Mouse (Mus musculus): Measurements from ENCODE around the gene Pard3.
"Not testable (repeated sequence)": the region's sequence is repeated elsewhere in the genome, so short reads cannot be mapped to it uniquely, and the experiment has no call there.

The Pard3 gene

GRCm38 (mm10) chr8:127169361-127169760 lies 105.7 kb downstream of the Pard3 start:
- Histone ChIP-seq H3K27me3 (ENCODE audit: insufficient read depth, low read length) (no peaks in the 10 kb centered on the region), H3K9me3 (ENCODE audit: low read length) (no peaks in the 10 kb centered on the region), H3K36me3 (ENCODE audit: insufficient read depth, low read length) (peaks cover 5% of the 10 kb centered on the region; the same call in 1 of the 2 replicates), H3K4me3 (replicated peaks; ENCODE audit: low read length) (no peak overlapping the region), H3K4me1 (replicated peaks; ENCODE audit: low read depth, low read length) (no peaks in the 10 kb centered on the region; the same call in 1 of the 2 replicates)
- no peak for TF ChIP-seq POU5F1 (IDR thresholded peaks at IDR 0.05; ENCODE audit: borderline replicate concordance, low read length)
- no peak for TF ChIP-seq NANOG (IDR thresholded peaks at IDR 0.05; ENCODE audit: borderline replicate concordance, low read length)
- TF ChIP-seq CTCF (conservative IDR thresholded peaks at IDR 0.05; ENCODE audit: low read length): no peak

GRCm38 (mm10) chr8:127170372-127170771 lies 106.7 kb downstream of the Pard3 start:
- not testable (repeated sequence) for H3K4me1 ChIP-seq (replicated peaks; ENCODE audit: low read depth, low read length); H3K36me3 ChIP-seq (ENCODE audit: insufficient read depth, low read length); H3K27me3 ChIP-seq (ENCODE audit: insufficient read depth, low read length); H3K4me3 ChIP-seq (replicated peaks; ENCODE audit: low read length); H3K9me3 ChIP-seq (ENCODE audit: low read length)

GRCm38 (mm10) chr8:127170930-127171329 lies 107.2 kb downstream of the Pard3 start:
- Histone ChIP-seq H3K4me1 (replicated peaks; ENCODE audit: low read depth, low read length) (no peaks in the 10 kb centered on the region; the same call in 1 of the 2 replicates), H3K4me3 (replicated peaks; ENCODE audit: low read length) (no peak overlapping the region), H3K27me3 (ENCODE audit: insufficient read depth, low read length) (no peaks in the 10 kb centered on the region), H3K9me3 (ENCODE audit: low read length) (no peaks in the 10 kb centered on the region), H3K36me3 (ENCODE audit: insufficient read depth, low read length) (no peaks in the 10 kb centered on the region)
- TF ChIP-seq CTCF (conservative IDR thresholded peaks at IDR 0.05; ENCODE audit: low read length) (no peak), NANOG (IDR thresholded peaks at IDR 0.05; ENCODE audit: borderline replicate concordance, low read length) (no peak), POU5F1 (IDR thresholded peaks at IDR 0.05; ENCODE audit: borderline replicate concordance, low read length) (no peak)

GRCm38 (mm10) chr8:127173483-127173882 lies 109.8 kb downstream of the Pard3 start:
- no peaks in the 10 kb centered on the region for H3K27me3 ChIP-seq (ENCODE audit: insufficient read depth, low read length)
- TF ChIP-seq POU5F1 (IDR thresholded peaks at IDR 0.05; ENCODE audit: borderline replicate concordance, low read length) (no peak), CTCF (conservative IDR thresholded peaks at IDR 0.05; ENCODE audit: low read length) (no peak), NANOG (IDR thresholded peaks at IDR 0.05; ENCODE audit: borderline replicate concordance, low read length) (no peak)
- no peaks in the 10 kb centered on the region for H3K36me3 ChIP-seq (ENCODE audit: insufficient read depth, low read length)
- no peaks in the 10 kb centered on the region for H3K9me3 ChIP-seq (ENCODE audit: low read length)
- H3K4me3 ChIP-seq (replicated peaks; ENCODE audit: low read length): no peak overlapping the region
- H3K4me1 ChIP-seq (replicated peaks; ENCODE audit: low read depth, low read length): no peaks in the 10 kb centered on the region; the same call in 1 of the 2 replicates

- H3K27me3 ChIP-seq (ENCODE audit: insufficient read depth, low read length): no peaks in the 10 kb centered on the region
- H3K36me3 ChIP-seq (ENCODE audit: insufficient read depth, low read length): no peaks in the 10 kb centered on the region
- no peaks in the 10 kb centered on the region for H3K9me3 ChIP-seq (ENCODE audit: low read length)
- no peak overlapping the region for H3K4me3 ChIP-seq (replicated peaks; ENCODE audit: low read length)
- no peaks in the 10 kb centered on the region; the same call in 1 of the 2 replicates for H3K4me1 ChIP-seq (replicated peaks; ENCODE audit: low read depth, low read length)
- no peak for TF ChIP-seq NANOG (IDR thresholded peaks at IDR 0.05; ENCODE audit: borderline replicate concordance, low read length)
- TF ChIP-seq CTCF (conservative IDR thresholded peaks at IDR 0.05; ENCODE audit: low read length): no peak
- TF ChIP-seq POU5F1 (IDR thresholded peaks at IDR 0.05; ENCODE audit: borderline replicate concordance, low read length): no peak
These were observed 110.7 kb downstream of the Pard3 start for GRCm38 (mm10) chr8:127174411-127174810.

GRCm38 (mm10) chr8:127175160-127175836 lies 111.6 kb downstream of the Pard3 start:
- TF ChIP-seq CTCF (conservative IDR thresholded peaks at IDR 0.05; ENCODE audit: low read length) (no peak), POU5F1 (IDR thresholded peaks at IDR 0.05; ENCODE audit: borderline replicate concordance, low read length) (no peak), NANOG (IDR thresholded peaks at IDR 0.05; ENCODE audit: borderline replicate concordance, low read length) (no peak)
- Histone ChIP-seq H3K27me3 (ENCODE audit: insufficient read depth, low read length) (no peaks in the 10 kb centered on the region), H3K36me3 (ENCODE audit: insufficient read depth, low read length) (no peaks in the 10 kb centered on the region), H3K9me3 (ENCODE audit: low read length) (no peaks in the 10 kb centered on the region), H3K4me1 (replicated peaks; ENCODE audit: low read depth, low read length) (no peaks in the 10 kb centered on the region; the same call in 1 of the 2 replicates), H3K4me3 (replicated peaks; ENCODE audit: low read length) (no peak overlapping the region)

- TF ChIP-seq POU5F1 (IDR thresholded peaks at IDR 0.05; ENCODE audit: borderline replicate concordance, low read length): no peak
- peak; percentile 65 for TF ChIP-seq CTCF (conservative IDR thresholded peaks at IDR 0.05; ENCODE audit: low read length)
- no peaks in the 10 kb centered on the region for H3K4me1 ChIP-seq (replicated peaks; ENCODE audit: low read depth, low read length)
- H3K36me3 ChIP-seq (ENCODE audit: insufficient read depth, low read length): no peaks in the 10 kb centered on the region
- H3K27me3 ChIP-seq (ENCODE audit: insufficient read depth, low read length): no peaks in the 10 kb centered on the region
- H3K9me3 ChIP-seq (ENCODE audit: low read length): no peaks in the 10 kb centered on the region
- H3K4me3 ChIP-seq (replicated peaks; ENCODE audit: low read length): no peak overlapping the region
These were observed 114.9 kb downstream of the Pard3 start for GRCm38 (mm10) chr8:127178634-127179033.

GRCm38 (mm10) chr8:127181246-127181645 lies 117.6 kb downstream of the Pard3 start:
- Histone ChIP-seq H3K4me1 (replicated peaks; ENCODE audit: low read depth, low read length) (peaks cover 6% of the 10 kb centered on the region; the same call in 1 of the 2 replicates), H3K9me3 (ENCODE audit: low read length) (no peaks in the 10 kb centered on the region), H3K36me3 (ENCODE audit: insufficient read depth, low read length) (no peaks in the 10 kb centered on the region), H3K4me3 (replicated peaks; ENCODE audit: low read length) (no peak overlapping the region), H3K27me3 (ENCODE audit: insufficient read depth, low read length) (no peaks in the 10 kb centered on the region)
- TF ChIP-seq NANOG (IDR thresholded peaks at IDR 0.05; ENCODE audit: borderline replicate concordance, low read length) (no peak), CTCF (conservative IDR thresholded peaks at IDR 0.05; ENCODE audit: low read length) (no peak), POU5F1 (IDR thresholded peaks at IDR 0.05; ENCODE audit: borderline replicate concordance, low read length) (no peak)

GRCm38 (mm10) chr8:127182065-127182464 lies 118.4 kb downstream of the Pard3 start:
- Histone ChIP-seq H3K36me3 (ENCODE audit: insufficient read depth, low read length) (no peaks in the 10 kb centered on the region), H3K9me3 (ENCODE audit: low read length) (no peaks in the 10 kb centered on the region)

More at GRCm38 (mm10) chr8:127182065-127182464, 118.4 kb downstream of the Pard3 start:
- peaks cover 10% of the 10 kb centered on the region for H3K4me1 ChIP-seq (replicated peaks; ENCODE audit: low read depth, low read length)
- H3K27me3 ChIP-seq (ENCODE audit: insufficient read depth, low read length): no peaks in the 10 kb centered on the region
- TF ChIP-seq CTCF (conservative IDR thresholded peaks at IDR 0.05; ENCODE audit: low read length) (no peak), POU5F1 (IDR thresholded peaks at IDR 0.05; ENCODE audit: borderline replicate concordance, low read length) (no peak), NANOG (IDR thresholded peaks at IDR 0.05; ENCODE audit: borderline replicate concordance, low read length) (no peak)
- H3K4me3 ChIP-seq (replicated peaks; ENCODE audit: low read length): no peak overlapping the region

Measured in E14TG2a.4 (cell line).